Mouse (Mus musculus) embryonic facial prominence, embryonic 12.5 days (tissue): ENCODE measurements around the gene 1700028P14Rik. TPM values are rescaled to one million over a fixed set of nuclear protein-coding genes. Genes with fewer than 3 reads are reported as not detected.
"Not testable (repeated sequence)": the region's sequence is repeated elsewhere in the genome, so short reads cannot be mapped to it uniquely, and the experiment has no call there.

Source experiments
- ATAC-seq: fragments of 200-750 bp; cut with Nextera tagmentation; 2 replicates; pipeline ENCODE4 v1.8.0; 2017; ENCODE audit not compliant: insufficient number of reproducible peaks, insufficient read depth, low FRiP score, low TSS enrichment
- H3K27ac ChIP-seq: fragments of 300-500 bp; sonication (generic); 2 replicates; pipeline ENCODE4 v1.5.1; 2016; ENCODE audit warnings: mild to moderate bottlenecking
- H3K27me3 ChIP-seq: fragments of 300-500 bp; sonication (generic); 2 replicates; pipeline ENCODE4 v1.6.1; 2016; ENCODE audit warnings: mild to moderate bottlenecking, moderate library complexity
- H3K36me3 ChIP-seq: fragments of 300-500 bp; sonication (generic); 2 replicates; pipeline ENCODE4 v1.6.1; 2016; ENCODE audit warnings: mild to moderate bottlenecking
- H3K4me1 ChIP-seq: fragments of 300-500 bp; sonication (generic); 2 replicates; pipeline ENCODE4 v1.6.1; 2016
- H3K4me2 ChIP-seq: fragments of 300-500 bp; sonication (generic); replicated peaks from 2 replicates; pipeline ENCODE4 v1.6.1; 2016; ENCODE audit warnings: mild to moderate bottlenecking, moderate library complexity
- H3K4me3 ChIP-seq: fragments of 300-500 bp; sonication (generic); 2 replicates; pipeline ENCODE4 v1.5.1; 2016; ENCODE audit warnings: mild to moderate bottlenecking
- H3K9ac ChIP-seq: fragments of 300-500 bp; sonication (generic); 2 replicates; pipeline ENCODE4 v1.6.1; 2016; ENCODE audit warnings: mild to moderate bottlenecking, moderate library complexity
- H3K9me3 ChIP-seq: fragments of 300-500 bp; sonication (generic); 2 replicates; pipeline ENCODE4 v1.6.1; 2016; ENCODE audit warnings: mild to moderate bottlenecking, moderate library complexity
- WGBS: fragments of 180-500 bp; shearing (Covaris S2); methylation state at CpG from one replicate; pipeline ENCODE4 v1.1.7; 2016; 5-methylcytosine and 5-hydroxymethylcytosine counted together
- polyA plus RNA-seq: library from polyadenylated mRNA; unstranded; fragments of >200 nt; fragmentation: Nextera tagmentation; extraction: Ambion mirVana; gene quantifications from 2 replicates; pipeline ENCODE4 v1.2.1, GENCODE M21; 2016

1700028P14Rik gene
- polyA plus RNA-seq, result 0.36 and 0.69 TPM in 2 replicates

DNA sequence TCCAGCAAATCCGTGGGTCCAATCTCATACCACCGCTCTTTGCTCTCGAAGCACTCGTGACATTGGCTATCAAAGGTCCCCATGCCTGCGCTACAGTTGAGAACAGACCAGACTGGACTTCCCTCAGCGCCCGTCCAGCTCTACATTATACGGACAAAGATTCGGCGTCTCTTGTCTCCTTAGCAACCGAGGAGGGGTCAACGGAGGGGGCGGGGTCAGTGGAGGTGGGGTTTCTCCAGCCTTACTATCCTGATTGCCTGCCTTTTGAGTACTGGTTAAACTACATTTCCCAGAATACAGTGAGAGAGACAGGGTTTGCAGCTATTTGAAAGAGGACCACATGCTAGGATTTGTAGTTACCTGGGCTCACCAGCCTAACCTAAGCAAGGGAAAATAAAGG, at the start of gene 1700028P14Rik:
Gene 1700028P14Rik, minus strand, starts transcription at position 169 of the 400 bp plus-strand sequence.
- Histone ChIP-seq H3K9ac (no peak within 1 kb of the TSS), H3K4me2 (peak within 1 kb of the TSS; percentile 46), H3K27me3 (no peaks in the 10 kb centered on the region; the same call in 1 of the 2 replicates), H3K9me3 (no peaks in the 10 kb centered on the region), H3K27ac (no peak within 1 kb of the TSS), H3K4me1 (no peaks in the 10 kb centered on the region; the same call in 1 of the 2 replicates), H3K4me3 (peak within 1 kb of the TSS; percentile 28), H3K36me3 (no peaks in the 10 kb centered on the region)
- WGBS, result 4% methylated on average over 13 of the region's 13 CpGs
- peak; percentile 74 for ATAC-seq

DNA sequence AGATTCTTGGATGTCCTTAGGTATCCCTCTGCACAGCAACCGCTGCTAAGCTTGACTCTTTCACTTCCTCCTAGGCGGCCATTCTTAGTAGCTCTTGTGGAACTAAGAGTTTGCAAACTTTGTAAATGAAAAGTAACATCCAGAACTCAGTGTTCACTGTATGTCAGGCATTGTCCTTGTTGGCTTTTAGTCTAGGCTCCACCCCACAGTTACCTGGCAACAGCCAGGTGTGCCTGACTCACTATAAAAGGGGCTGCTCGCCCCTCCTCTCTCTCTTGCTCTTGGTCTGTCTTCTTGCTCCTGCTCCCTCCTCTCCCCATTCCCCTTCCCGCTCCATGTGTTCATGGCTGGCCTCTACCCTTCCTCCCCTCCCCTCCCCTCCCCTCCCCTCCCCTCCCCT, 46.5 kb upstream of the 1700028P14Rik start:
- Histone ChIP-seq H3K4me1 (no peaks in the 10 kb centered on the region), H3K9ac (no peak overlapping the region), H3K36me3 (peaks cover 59% of the 10 kb centered on the region), H3K4me3 (no peak overlapping the region), H3K27me3 (no peaks in the 10 kb centered on the region), H3K9me3 (no peaks in the 10 kb centered on the region), H3K27ac (no peak overlapping the region), H3K4me2 (no peak overlapping the region)
- no peak for ATAC-seq
- WGBS, result 88% methylated on average over 4 of the region's 4 CpGs

DNA sequence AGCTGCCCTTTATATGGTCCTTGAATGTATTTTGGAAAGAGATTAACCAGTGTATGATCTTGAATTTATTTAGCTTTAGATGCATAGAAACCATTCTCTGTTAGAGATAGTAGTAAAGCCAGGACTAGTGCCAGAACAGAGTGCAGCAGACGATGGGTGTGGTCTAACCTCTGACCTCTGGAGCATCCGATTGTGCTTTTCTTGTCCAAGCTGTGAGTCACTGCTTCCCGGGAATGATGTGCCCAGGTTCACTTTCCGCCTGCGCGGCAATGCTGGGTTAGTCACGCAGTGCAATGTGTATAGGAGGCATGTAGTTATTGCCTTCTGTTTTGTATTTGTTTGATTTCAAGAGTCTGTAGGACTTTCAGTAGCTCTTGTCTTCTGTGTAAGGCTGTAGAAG, 45.8 kb upstream of the 1700028P14Rik start:
- Histone ChIP-seq H3K27ac (no peak overlapping the region), H3K36me3 (peaks cover 57% of the 10 kb centered on the region), H3K4me1 (no peaks in the 10 kb centered on the region), H3K27me3 (no peaks in the 10 kb centered on the region), H3K4me2 (no peak overlapping the region), H3K9me3 (no peaks in the 10 kb centered on the region), H3K9ac (no peak overlapping the region), H3K4me3 (no peak overlapping the region)
- ATAC-seq, result no peak
- 86% methylated on average over 7 of the region's 7 CpGs for WGBS

DNA sequence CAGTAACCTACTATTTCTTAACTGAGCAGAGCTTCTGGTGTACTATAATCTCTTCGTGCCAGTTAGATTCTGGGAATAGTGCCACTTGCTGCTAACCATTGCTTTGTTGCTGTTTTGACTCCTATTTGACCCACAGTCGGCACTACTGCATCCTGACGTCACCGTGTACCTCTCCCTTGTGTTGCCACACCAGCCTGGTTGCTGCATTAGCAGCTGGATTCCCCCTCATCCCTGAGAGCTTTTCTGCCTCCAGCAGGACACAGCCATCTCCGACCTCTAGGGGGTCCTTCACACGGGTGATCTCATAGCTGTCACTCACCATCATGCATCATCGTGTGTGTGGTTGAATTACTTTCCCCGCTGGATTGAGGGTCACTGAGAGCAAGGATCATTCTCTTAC, 45.2 kb upstream of the 1700028P14Rik start:
- ATAC-seq, result no peak
- Histone ChIP-seq H3K9me3 (no peaks in the 10 kb centered on the region), H3K4me1 (no peaks in the 10 kb centered on the region), H3K27me3 (no peaks in the 10 kb centered on the region), H3K9ac (no peak overlapping the region), H3K4me2 (no peak overlapping the region), H3K27ac (no peak overlapping the region), H3K4me3 (no peak overlapping the region), H3K36me3 (peaks cover 52% of the 10 kb centered on the region)
- WGBS, result 81% methylated on average over 8 of the region's 8 CpGs

DNA sequence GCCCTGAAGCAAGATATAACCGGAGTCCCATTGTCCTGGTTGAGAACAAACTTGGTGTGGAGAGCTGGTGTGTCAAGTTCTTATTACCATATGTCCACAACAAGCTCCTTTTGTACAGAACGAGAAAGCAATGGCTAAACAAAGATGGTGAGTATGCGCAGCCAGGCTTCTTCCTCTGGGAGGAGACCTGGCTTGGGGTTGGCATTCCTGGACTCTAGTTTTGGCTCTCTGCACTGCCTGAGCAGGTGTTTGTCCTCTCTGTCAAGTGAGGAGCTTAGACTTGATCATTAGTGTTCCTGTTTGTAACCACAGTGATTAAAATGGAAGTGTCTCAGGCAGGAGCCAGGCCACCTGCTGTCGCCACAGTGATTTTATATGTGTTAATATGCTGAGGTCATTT, 41.7 kb upstream of the 1700028P14Rik start:
- WGBS, result 88% methylated on average over 4 of the region's 4 CpGs

DNA sequence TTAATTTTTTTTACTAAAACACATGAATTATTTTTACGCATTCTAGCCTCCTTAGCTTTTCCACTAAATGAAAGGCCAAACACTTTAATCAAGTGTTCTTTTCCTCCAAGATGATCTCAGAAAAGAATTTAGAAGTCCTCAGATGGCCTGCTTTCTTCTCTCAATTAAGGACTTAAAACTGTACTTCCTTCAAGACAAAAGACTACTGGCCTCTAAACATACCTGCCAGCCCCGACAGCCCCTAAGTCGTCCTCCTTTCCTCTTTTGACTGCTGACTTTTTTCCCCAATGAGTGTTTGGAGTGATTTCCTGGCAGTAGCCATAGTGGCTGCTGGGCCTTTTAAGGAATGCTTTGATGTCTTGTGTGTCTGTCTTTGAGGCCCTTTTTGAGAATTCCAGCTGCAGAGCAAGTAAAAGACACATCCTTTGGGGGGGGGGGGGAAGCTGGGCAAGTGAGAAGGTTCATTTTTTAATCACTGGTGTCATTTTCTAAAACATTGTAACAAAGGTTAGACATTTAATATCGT, 35.9 kb upstream of the 1700028P14Rik start:
- H3K27ac ChIP-seq, result no peak overlapping the region
- peak overlapping the region; percentile 33 for H3K4me3 ChIP-seq

More for the DNA sequence above, 41.7 kb upstream of the 1700028P14Rik start:
- no peak overlapping the region for H3K4me2 ChIP-seq
- peaks cover 41% of the 10 kb centered on the region for H3K36me3 ChIP-seq
- H3K27me3 ChIP-seq, result no peaks in the 10 kb centered on the region
- no peak overlapping the region for H3K27ac ChIP-seq
- no peak overlapping the region for H3K9ac ChIP-seq
- H3K9me3 ChIP-seq, result no peaks in the 10 kb centered on the region
- no peaks in the 10 kb centered on the region for H3K4me1 ChIP-seq
- no peak for ATAC-seq
- H3K4me3 ChIP-seq, result no peak overlapping the region

DNA sequence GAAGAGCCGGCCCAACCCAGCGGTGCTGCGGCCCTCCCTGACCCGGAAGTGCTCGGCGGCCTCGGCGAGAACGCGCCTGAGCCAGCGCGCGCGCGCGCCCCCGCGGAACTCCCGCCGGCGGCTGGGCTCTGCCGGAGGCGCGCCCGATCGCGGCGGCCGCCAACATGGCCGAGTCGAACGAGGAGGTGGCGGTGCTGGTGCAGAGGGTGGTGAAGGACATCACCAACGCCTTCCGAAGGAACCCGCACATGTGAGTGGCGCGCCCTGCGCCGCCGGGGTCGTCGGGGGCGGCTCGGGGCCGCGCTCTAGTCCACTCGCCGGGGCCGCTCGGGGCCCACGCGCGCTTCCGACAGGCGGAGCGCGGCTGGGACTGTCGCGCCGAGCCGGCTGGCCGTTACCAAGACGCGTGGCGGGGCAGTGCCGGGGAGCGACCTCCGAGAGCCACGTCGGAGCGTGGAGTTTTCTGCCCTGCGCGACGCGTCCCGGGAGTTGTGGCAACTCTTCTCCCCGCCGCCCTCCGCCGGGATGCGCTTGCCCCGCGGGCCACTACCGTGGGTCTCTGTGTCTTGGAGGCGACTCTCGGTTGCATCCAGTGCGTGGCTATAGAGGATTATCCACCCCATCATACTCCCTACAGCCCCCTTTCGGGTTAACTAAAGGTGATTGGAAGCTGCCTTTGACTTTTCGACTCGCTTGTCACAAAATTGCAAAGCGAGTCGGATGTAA, 34.8 kb upstream of the 1700028P14Rik start, which contains the start of gene Ptar1:
Gene Ptar1, plus strand, starts transcription at position 134 of the 726 bp plus-strand sequence.
- H3K4me1 ChIP-seq, result peaks cover 8% of the 10 kb centered on the region; the same call in 1 of the 2 replicates
- no peaks in the 10 kb centered on the region for H3K27me3 ChIP-seq
- H3K27ac ChIP-seq, result peak within 1 kb of the TSS; percentile 94
- H3K36me3 ChIP-seq, result no peaks in the 10 kb centered on the region
- peak within 1 kb of the TSS; percentile 86 for H3K9ac ChIP-seq
- H3K4me2 ChIP-seq, result peak within 1 kb of the TSS; percentile 53
- no peaks in the 10 kb centered on the region for H3K9me3 ChIP-seq
- peak within 1 kb of the TSS; percentile 72 for H3K4me3 ChIP-seq
- 0% methylated on average over 90 of the region's 93 CpGs for WGBS
- peak; percentile 88 for ATAC-seq

More for the DNA sequence above, 35.9 kb upstream of the 1700028P14Rik start:
- no peak for ATAC-seq
- Histone ChIP-seq H3K4me2 (peak overlapping the region; percentile 53), H3K4me1 (peaks cover 8% of the 10 kb centered on the region; the same call in 1 of the 2 replicates), H3K9ac (peak overlapping the region; percentile 33; the same call in 1 of the 2 replicates), H3K9me3 (no peaks in the 10 kb centered on the region), H3K36me3 (no peaks in the 10 kb centered on the region), H3K27me3 (no peaks in the 10 kb centered on the region)
- WGBS, result 17% methylated on average over 4 of the region's 4 CpGs

DNA sequence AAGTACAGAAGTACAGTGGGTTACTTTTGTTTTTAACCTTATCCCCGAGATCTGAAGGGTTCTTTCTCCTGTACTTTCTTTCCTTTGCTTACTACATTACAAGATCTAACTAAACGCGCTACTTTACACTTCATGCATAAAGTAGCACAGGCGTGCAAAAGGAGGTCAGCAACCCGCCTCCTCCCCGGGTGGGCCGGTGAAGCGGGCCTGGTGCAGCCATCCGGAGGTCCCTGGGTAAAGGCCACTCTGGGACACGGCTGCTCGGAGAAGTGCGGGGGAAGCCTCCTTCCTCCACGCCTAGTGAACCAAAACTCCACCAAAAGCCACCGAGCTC, 34.3 kb upstream of the 1700028P14Rik start:
- Histone ChIP-seq H3K36me3 (no peaks in the 10 kb centered on the region), H3K9ac (peak overlapping the region; percentile 86), H3K4me3 (peak overlapping the region; percentile 72), H3K4me1 (peaks cover 8% of the 10 kb centered on the region; the same call in 1 of the 2 replicates), H3K27ac (peak overlapping the region; percentile 94), H3K4me2 (peak overlapping the region; percentile 53), H3K27me3 (no peaks in the 10 kb centered on the region), H3K9me3 (no peaks in the 10 kb centered on the region)
- no peak; the same call in 1 of the 2 replicates for ATAC-seq
- 2% methylated on average over 14 of the region's 14 CpGs for WGBS

DNA sequence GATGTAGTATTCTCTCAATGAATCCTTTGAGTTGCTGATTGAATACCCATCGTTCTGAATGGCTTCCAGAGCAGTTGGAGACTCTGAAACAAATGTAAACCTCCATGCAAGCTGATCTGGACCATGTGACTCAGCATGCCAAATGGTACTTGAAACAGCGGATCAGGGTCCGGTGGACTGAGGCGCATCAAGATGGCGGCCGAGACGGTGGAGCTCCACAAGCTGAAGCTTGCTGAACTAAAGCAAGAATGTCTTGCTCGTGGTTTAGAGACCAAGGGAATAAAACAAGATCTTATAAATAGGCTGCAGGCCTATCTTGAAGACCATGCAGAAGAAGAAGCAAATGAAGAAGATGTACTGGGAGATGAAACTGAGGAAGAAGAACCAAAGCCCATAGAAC, 23.0 kb upstream of the 1700028P14Rik start:
- not testable (repeated sequence) for H3K27ac ChIP-seq, H3K4me3 ChIP-seq, H3K27me3 ChIP-seq, H3K9me3 ChIP-seq, H3K9ac ChIP-seq, H3K4me1 ChIP-seq, ATAC-seq, H3K36me3 ChIP-seq, H3K4me2 ChIP-seq
- WGBS, result 96% methylated on average over 8 of the region's 8 CpGs

DNA sequence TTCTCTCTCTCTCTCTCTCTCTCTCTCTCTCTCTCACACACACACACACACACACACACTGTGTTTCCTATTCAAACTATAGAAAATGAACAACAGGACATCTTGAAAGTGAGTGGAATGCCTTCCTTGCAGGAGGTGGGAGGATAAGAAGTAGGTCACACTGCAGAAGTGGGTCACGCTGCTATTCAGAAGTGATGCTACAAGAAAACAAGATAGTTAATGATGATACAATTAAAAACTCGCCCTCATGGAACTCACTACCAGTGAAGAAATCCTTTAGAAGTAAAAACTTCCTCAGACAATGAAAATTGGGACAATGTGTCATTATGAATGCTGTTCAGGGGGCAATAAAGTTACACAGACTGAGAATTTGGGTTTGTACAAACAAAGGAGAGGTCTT, 20.4 kb upstream of the 1700028P14Rik start:
- WGBS, result 60% methylated on average over 2 of the region's 2 CpGs

DNA sequence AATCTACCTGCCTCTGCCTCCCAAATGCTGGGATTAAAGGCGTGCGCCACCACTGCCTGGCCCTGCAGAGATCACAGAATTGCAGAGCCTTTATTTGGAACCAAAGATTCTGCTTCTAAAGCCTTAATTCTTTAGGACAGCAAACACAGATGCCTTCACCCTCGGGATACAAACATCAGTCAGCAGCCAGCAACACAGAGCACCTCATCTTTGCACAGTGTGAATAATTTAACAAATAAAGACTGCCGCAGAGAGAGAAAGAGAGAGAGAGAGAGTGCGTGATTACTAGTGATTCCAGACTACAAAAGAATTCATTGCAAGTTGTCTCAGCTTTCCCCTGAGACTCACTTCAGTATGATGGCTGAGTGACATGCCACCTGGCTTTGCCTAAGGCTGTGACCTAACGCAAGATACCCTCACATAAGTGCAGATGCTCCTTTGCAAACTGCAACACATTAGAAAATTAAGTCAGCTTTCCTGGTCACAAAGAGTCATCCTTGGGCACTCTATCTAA, 15.6 kb upstream of the 1700028P14Rik start:
- Histone ChIP-seq H3K4me3 (no peak overlapping the region), H3K27ac (no peak overlapping the region), H3K27me3 (no peaks in the 10 kb centered on the region), H3K4me1 (no peaks in the 10 kb centered on the region), H3K36me3 (no peaks in the 10 kb centered on the region), H3K9ac (no peak overlapping the region), H3K9me3 (no peaks in the 10 kb centered on the region), H3K4me2 (no peak overlapping the region)
- no peak for ATAC-seq
- 47% methylated on average over 6 of the region's 6 CpGs for WGBS

More for the DNA sequence above, 20.4 kb upstream of the 1700028P14Rik start:
- Histone ChIP-seq H3K9me3 (no peaks in the 10 kb centered on the region), H3K9ac (no peak overlapping the region), H3K27me3 (no peaks in the 10 kb centered on the region), H3K27ac (no peak overlapping the region), H3K4me2 (no peak overlapping the region), H3K4me1 (no peaks in the 10 kb centered on the region), H3K36me3 (no peaks in the 10 kb centered on the region), H3K4me3 (no peak overlapping the region)
- ATAC-seq, result no peak

DNA sequence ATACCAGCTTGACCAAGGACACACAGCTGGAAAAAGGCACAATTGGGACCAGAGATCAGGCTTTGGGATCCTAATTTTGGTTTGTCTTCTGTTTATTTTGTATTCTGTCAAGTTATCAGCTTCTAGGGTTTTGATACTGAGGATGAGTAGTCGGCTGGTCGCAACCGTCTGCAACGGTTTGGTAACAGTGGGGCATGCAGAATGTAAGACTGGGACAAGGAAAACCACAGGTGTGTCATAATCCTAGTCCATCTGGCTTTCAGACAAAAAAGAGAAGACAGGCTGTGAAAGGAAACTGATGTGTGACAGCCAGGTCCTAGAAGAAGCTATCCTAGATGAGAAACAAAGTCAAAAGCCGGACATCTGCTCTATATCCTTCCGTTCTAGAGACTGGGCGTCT, 11.5 kb upstream of the 1700028P14Rik start:
- no peak overlapping the region for H3K27ac ChIP-seq
- H3K27me3 ChIP-seq, result no peaks in the 10 kb centered on the region
- no peaks in the 10 kb centered on the region for H3K4me1 ChIP-seq
- H3K36me3 ChIP-seq, result no peaks in the 10 kb centered on the region
- H3K9ac ChIP-seq, result no peak overlapping the region
- no peak overlapping the region for H3K4me3 ChIP-seq
- no peak overlapping the region for H3K4me2 ChIP-seq
- H3K9me3 ChIP-seq, result no peaks in the 10 kb centered on the region
- 87% methylated on average over 7 of the region's 7 CpGs for WGBS
- ATAC-seq, result no peak
